Mouse (Mus musculus) retina, embryonic 14.5 days (tissue): Measurements from ENCODE around the gene Gm10277.

ENCODE experiments used
- DNase-seq: peaks from one replicate; pipeline ENCODE4 v3.0.0-alpha.2; 2015; ENCODE audit warnings: low spot score

Gm10277 gene

DNA sequence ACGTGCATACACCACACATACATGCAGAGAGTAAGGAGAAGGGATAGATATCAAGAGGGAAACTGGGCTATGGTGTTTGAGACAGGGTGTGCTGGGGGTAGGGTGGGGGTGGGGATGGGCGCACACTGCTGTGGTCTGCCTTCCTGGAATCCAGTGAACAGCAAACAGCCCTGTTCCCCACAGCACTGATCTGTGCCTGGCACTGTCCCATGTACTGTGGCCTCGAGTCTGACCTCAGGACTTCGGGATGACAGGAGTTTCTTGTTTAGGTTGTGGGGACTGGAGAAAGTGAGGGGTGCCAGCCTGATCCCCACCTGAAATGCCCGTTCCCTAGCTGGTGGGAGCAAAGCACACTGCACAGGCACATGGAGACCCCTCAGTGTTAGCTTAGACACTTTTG is at the start of gene Gm10277:
Gm10277 (minus strand) TSS at position 41 of the 400 bp plus-strand sequence.
- no peak for DNase-seq

DNA sequence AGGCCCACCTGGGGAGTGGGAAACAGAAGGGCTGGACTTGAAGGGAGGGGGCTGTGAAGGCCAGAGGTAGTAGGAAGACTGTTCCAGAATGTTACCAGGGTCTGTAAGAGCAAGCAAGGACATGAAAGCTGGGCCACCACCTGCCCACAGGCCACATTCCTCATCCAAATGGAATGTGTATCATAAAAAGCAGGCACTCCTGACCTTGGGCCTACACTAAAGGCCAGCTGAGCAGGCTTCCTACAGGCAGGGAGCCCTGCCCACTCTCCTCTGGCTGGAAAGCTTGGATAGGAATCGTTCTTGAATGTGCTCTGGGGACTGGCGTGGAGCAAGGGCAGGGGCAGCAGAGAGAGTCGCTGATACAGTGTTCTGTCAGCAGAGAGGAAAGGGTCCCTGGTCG is 49.2 kb upstream of the Gm10277 start:
- no peak for DNase-seq

DNA sequence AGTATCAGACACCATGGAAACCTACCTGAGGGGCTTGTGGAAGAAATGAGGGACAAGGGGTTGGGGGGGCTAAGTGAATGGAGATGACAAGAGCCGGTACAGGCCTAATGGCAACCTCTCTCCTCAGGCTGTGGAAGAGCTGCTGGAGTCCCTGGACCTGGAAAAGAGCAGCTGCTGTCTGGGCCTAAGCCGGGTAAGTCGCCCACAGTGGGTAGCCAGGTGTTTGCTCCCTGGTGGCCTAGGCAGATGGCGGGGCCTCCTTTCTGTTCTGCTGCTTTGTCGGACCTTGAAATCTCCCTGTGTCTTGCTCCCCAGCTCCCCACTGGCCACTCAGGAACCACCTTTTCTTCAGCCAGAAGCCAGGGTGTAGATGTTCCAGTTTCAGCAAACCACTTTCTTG is 48.7 kb upstream of the Gm10277 start:
- DNase-seq, result no peak

DNA sequence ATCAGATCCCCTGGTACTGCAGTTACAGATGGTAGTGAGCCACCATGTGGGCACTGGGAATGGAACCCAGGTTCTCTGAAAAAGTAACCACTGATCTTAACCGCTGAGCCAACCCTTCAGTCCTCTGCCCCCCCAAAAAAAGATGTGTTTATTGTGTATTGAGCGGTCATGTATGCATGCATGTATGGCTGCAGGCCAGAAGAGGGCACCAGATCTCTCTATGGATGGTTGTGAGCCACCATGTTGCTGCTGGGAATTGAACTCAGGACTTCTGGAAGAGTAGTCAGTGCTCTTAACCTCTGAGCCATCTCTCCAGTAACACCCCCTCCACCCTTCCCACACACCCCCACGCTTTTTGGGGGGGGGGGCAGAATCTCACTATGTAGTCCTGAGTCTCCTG is 47.6 kb upstream of the Gm10277 start:
- no peak for DNase-seq

DNA sequence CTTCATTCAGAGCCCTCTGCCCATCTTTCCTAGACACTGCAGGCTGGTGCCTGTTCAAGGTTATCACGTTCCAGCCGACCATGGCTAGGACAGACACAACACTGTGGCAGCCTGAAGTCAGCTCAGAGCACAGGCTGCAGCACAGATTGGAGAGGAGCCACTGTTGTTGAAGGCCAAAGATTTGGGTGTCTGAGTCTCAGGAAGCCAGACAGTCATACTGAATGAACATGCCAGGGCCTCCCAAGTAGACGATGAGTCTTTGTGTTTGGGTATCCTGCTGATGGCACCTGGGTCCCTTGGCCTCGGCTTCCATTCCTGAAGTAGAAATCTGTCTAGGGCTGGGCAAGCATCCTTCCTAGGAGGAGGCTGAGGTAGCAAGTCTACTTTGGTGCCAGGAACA is 45.0 kb upstream of the Gm10277 start:
- no peak for DNase-seq

DNA sequence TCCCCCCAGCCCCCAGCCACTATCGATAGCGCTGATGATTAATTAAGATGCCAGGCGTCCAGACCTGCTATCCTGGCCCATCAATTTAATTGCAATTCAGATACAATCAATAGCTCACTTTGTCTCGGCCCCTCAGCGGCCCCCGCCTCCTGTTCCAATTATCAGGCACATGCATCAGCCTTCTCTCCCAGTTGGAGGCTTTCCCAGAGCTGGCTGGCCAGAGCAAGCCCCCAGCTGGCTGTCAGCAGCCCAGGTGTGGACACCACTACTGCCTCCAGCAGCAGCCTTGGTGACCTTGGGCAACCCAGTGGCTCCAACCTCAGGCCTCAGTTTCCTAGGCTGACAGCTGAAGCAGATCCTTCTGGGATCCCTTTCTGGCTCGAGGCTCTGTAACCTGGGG is 43.3 kb upstream of the Gm10277 start:
- peak; percentile 39 for DNase-seq

DNA sequence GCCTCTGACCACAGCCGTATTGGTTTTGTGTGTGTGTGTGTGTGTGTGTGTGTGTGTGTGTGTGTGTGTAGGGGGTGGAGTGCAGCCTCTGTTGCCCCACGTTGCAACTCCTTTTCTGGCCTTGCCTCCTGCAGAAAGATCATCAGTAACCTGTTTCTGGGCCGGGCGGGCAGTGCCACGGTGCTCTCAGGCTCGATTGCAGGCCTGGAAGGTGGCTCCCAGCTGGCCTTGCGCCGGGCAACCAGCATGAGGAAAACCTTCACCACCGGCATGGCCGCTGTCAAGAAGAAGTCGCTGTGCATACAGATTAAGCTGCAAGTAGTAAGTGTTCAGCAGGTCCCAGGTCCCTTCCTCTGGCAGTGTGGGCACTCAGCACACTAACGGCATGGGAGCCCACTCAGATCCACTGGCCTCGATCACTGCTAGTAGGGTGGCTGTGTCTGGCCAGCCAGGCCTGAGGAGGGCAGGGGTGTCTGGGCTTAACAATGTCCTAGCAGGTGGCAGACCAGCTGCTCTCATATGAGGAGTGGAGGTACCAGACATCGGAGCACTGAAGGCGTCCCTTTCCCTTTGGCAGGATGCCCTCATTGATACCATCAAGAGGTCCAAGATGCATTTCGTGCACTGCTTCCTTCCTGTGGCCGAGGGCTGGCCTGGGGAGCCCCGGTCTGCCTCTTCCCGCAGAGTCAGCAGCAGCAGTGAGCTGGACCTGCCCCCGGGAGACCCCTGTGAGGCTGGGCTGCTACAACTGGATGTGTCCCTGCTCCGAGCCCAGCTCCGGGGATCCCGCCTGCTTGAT is 41.7 kb upstream of the Gm10277 start:
- no peak for DNase-seq

DNA sequence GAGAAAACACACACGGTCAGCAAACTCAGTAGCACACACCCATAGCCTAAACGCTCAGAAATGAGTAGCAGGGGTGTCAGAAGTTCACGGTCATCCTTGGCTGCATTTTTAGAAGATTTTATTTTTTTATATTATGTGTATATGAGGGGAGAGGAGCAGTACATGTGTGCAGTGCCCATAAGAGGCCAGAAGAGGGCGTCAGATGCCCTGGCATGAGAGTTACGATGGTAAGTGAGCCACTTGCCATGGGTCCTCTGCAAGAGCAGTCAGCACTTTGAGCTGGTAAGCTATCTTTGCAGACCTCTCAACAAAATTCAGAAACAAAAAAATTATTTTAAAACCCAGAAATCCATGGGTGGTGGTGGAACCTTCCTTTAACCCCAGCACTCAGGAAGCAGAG is 40.6 kb upstream of the Gm10277 start:
- DNase-seq, result peak; percentile 28

DNA sequence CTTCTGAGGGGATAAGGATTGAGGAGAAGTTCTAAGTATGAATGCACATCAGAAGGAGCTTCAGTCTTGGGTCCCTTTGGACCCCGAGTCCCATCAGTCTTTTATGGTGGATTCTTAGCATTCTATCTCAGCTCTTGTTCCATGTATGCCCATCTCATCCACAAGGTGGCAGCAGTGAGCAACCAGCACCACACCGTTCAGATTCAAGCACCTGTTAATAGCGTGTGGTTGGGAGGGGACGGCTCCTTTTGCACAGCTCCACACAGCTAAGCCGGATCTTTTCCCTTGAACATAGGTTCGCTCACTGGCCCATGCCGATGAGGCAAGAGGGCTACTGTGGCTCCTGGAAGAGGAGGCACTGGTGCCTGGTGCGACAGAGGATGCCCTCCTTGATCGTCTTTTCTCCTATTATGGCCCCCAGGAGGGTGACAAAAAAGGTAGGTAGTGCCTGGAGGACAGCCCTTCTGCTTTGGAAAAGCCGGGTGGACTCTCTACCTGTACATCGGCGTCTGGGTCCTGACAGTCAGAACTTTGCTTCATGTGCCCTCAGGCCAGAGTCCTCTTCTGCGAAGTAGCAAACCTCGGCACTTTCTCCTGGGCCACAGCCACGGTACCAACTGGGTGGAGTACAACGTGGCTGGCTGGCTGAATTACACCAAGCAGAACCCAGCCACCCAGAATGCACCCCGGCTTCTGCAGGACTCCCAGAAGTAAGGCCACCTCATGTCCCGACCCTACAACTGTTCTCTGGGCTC is 39.9 kb upstream of the Gm10277 start:
- peak; percentile 87 for DNase-seq

DNA sequence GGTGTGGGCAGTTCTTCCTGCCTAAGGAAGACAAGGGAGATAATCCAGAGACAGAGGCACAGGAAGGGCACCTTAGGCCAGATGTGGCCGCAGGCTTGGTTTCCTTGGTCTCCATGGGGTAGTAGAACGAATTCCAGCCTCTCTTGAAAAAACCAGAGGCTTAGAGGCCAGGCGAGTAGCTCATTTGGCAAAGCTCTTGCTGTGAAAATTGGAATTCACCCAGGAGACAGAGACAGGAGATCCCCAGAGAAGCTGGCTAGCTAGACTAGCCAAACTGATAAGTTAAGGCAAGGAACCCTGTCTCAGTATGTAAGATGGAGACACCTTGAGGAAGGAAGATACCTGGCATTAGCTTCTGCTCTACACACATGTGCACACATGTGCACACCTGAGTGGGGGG is 38.8 kb upstream of the Gm10277 start:
- DNase-seq, result no peak

DNA sequence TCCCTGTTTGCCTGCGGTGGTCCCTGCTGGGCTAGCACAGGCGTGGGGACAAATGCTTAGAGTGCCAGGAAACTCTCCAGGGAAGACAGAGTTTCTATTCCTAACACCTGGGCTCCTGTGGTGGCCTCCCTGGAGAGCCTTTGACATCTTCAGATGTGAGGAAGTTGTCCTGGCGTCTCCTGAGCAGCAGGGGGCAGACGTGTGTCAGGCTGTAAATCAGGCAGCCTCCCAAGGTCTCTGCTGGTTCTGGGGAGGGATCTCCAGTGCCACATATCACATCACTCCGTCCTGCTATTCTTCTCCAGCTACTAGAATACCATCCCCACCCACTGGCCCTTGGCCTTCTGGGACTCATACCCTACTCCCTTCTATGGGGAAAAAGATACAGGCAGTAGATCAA is 38.3 kb upstream of the Gm10277 start:
- DNase-seq, result peak; percentile 84

DNA sequence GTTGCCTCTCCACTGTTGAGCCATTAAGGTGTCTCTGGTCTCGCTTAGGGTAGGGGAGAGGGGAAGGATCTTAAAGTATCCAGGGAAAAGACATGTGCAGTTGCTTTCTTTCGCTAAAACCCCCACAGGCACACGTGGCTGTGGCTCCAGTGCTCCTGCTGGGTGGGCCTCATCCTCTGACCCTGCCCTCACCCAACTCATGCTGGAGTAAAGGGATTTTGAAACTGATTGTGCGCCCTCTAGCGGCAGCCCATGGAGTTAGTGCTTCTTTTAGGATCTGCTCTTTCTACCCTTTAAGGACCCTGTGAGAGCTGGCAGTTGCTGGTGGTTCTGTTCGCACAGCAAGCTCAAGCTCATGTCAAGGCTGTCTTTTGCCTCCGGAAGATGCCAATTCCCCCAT is 35.2 kb upstream of the Gm10277 start:
- peak; percentile 91 for DNase-seq

DNA sequence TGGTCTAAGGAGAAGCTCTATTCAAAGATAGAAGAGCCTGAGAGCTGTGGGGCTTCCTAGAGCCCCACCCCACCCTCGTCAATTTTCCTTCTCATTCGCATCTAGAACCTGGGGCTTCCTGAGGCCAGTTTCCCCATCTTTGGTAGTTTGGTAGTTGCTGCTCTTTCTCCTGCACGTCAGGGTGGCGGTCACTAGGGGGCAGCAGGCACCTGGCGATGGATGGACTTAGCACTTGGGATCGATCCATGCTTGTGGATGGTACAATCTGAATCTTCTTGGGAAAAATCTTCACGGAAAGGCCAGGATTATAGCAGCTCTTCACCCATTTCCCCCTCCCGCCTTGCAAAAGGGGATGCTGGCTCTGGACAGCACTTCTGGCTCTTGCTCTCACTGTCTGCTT is 34.1 kb upstream of the Gm10277 start:
- DNase-seq, result peak; percentile 77

DNA sequence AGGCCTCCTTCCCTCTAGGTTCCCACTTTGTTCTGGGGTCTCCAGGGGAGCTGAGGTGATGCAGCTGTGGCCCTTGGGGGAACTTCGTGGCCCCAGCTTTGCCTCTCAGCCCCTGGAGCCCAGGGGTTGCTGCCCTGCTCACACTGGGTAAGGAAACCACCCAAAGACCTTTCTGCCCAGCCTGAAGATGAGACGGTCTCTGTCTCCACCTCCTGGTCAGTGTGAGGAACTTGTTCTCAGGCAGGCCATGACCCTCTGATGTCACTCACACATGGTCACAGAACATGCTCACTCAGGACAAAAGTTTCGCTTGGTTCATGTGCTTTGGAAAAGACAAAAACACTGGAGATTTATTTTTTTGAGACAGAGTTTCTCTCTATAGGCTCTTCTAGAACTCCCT is 28.5 kb upstream of the Gm10277 start:
- peak; percentile 86 for DNase-seq

DNA sequence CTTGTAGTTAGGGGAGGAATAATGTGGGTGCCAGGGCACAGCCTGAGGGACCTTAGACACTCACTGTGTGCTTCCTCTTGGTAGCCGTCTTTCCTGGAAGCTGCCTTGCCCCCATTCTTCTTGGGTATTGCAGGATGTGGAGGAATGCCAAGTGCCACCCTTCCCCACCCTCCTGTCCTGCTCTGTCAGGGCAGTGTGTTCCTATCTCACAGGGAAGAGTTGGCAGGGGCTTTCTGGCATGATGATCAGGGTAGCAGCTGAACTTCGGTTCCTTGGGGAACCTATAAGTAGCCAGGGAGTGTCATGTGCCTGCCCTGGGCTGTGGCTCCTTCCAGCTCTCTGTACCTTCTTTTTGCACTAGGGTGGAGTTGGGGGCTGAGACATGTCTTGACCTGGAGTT is 26.4 kb upstream of the Gm10277 start:
- DNase-seq, result no peak

DNA sequence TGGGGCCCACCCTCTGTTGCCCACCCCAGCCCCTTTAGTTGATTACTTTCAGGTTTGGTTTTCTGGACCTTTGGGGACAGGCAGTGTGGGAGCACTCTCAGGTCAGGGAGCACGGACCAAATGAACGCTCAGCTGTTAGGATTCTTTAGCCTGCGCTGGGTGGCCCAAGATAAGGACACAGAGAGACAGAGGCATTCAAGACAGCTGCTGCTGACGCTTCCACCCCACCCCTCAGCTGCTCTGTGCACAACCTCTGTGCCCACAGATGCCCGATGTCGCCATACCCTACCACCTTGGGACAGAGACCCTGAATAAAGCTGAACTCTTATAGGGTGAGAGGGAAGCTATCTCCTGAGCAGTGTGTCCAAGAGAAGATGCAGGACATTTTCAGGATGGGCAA is 22.5 kb upstream of the Gm10277 start:
- no peak for DNase-seq

DNA sequence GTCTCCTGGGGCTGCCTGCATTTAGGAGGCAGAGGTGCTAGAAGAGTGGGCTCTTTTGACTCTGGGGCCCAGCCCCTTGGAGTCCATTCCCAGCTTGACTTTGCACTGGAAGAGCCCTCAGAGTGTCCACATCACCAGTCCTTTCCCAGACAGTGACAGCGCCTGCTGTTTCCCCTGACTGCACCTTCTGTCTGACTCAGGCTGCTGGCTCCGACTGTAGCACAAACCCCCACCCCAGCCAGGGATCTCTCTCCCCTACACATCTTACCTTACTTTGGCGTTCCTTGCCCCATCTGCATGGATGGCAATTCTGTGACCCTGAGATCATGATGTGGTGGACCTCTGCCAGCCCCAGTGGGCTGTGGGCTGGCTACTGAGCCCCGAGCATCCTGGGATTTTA is 21.7 kb upstream of the Gm10277 start:
- no peak for DNase-seq

DNA sequence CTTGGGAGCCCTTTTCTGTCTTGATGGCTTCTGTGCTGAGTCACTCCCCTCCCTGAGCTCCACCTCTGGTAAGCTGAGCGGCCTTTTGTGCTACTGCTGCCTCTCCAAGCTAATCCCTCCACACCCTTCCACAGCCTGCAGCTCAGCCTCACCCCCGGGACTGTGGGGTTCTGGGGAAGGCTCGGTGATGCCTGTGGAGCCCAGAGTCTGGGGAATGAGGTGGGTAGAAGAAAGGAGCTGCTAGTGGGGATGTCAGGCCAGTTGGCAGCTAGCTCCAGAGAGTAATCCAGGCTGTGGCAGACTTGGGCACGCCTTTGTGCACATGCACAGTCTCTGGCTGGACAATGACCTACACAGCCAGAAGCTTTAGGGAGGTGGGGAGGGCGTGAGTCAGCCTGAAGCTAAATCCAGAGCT is 20.5 kb upstream of the Gm10277 start:
- DNase-seq, result no peak

DNA sequence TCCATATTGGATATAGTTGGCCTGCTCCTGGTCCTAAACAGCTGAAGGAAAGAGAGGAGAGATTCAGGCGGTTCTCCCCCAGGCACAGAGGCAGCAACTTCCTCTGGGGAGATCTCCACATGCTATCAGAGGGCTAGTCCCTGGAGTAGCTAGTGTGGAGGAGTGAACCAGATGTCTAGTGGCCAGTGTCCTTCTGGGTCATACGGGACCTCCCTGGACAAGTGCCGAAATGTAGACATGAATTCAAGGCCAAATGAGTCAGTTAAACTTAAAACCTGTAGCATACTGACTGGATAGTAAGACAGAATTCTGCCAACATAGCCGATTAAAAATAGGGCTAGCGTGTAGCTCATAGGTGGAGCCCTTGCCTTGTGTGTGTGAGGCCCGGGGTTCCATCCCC is 19.3 kb upstream of the Gm10277 start:
- DNase-seq, result no peak

DNA sequence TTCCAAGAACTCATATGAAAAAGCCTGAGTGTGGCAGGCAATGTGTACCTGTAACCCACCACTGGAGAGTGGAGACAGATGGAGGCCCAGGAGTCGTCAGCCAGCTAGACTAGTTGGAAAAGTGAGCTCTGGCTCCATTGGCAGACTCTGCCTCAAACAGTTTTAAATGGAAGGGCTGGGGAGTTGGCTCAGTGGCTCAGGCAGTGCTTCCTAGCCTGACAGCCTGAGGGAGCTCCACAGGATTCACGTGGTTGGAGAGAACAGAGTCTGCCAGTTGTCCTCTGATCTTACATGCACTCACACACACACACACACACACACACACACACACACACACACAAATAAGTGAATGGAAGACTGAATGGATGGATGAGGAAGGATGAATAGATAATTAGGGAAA is 18.7 kb upstream of the Gm10277 start:
- DNase-seq, result no peak

DNA sequence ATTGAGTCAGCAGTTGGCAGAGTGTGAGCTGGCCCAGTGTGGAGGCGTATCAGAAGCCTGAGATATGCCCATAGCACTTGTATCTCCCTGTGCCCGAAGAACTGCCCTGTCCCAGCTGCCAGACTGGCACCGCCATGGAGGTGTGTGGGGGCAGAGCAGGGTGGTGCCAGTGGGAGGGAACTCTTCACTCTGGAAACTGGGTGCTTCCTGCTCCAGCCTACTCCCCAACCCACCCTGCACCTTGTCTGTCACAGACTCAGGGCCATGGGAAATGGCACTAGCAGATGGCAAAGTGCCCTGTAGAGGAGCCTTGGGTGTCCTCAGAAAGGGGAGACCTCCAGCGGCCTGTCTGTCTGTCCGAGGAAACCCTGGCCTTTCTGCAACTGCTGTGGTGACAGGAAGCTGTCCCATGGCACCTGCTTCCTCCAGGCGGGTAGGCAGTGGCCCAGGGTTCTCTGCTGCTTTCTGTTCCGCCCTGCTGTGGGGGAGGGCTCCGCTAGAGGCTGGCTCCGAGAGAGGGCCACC is 14.9 kb upstream of the Gm10277 start:
- no peak for DNase-seq

DNA sequence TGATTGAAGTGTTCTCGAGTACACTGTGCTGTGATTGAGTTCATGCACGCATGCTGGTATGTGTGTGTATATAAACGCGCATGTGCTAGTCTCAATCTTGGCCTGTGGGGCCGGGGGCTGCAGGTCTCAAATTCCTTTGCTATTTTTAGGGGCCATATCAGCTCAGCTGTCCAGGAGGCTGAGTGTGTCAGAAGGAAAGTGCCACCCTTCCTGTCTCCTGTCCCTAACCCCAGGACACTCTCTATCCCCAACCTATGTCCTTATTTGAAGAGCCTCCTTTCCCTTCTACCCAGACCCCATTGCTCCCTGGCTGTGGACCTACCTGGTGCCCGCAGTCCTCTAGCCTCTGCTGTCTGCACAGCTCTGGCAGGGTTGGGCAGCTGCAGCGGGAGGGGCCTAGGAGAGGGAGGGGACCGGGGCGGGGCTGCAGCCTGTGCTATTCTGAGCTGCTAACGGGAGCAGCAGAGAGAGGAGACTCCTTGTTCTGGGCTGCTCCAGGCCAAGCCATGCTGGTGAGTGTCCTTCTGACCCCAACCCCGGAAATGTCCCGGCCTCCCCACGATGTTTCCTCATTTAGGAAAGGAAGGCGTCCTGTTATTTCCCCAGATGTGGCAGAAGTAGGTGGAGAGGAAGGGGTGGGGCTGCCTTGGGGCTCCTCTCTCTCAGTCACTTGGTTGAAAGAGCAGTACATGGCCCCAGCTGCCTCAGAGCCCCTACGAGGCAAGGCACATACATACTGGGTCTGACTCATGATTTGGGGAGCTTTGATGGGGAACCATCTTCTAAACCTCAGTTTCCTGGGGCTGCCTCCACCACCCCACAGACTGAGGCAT is 13.5 kb upstream of the Gm10277 start:
- peak; percentile 47 for DNase-seq

DNA sequence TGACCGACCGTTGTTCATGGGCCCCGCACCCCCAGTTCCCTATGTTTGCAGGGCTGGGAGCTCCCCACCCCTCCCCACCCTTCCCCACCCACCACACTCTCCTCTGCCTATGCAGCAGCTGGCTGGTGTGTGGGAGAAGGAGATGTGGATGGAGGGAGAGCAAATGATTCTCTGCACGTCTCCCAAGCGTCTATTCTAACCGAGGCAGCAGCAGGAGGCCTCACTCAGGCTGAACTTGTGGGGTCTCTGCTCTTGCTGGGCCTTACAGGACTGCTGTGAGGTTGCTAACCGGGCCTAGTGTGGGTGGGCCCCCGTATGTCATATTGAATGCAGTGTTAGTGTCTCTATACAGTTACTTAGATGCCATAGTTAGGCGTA is 12.9 kb upstream of the Gm10277 start:
- DNase-seq, result no peak
